Mouse (Mus musculus) lung, postnatal 0 days (tissue): ENCODE results near the gene Slc15a1. TPM values are rescaled to one million over a fixed set of nuclear protein-coding genes. Genes with fewer than 3 reads are reported as not detected.

Experiments
- ATAC-seq: fragments of 200-750 bp; cut with Nextera tagmentation; 2 replicates; pipeline ENCODE4 v1.8.0; 2017; ENCODE audit warnings: moderate library complexity
- DNase-seq: peaks from one replicate; pipeline ENCODE4 v3.0.0-alpha.2; 2016; ENCODE audit warnings: low spot score
- H3K27ac ChIP-seq: fragments of 300-500 bp; sonication (generic); 2 replicates; pipeline ENCODE4 v1.5.1; 2014; ENCODE audit warnings: antibody characterized with exemption, mild to moderate bottlenecking, low read length, mixed read lengths
- H3K27me3 ChIP-seq: fragments of 300-500 bp; sonication (generic); replicated peaks from 2 replicates; pipeline ENCODE4 v1.6.1; 2014; ENCODE audit warnings: low read length, mixed read lengths; ENCODE audit not compliant: insufficient read depth
- H3K36me3 ChIP-seq: fragments of 300-500 bp; sonication (generic); 2 replicates; pipeline ENCODE4 v1.6.1; 2014; ENCODE audit warnings: low read length, mixed read lengths; ENCODE audit not compliant: insufficient read depth
- H3K4me1 ChIP-seq: fragments of 300-500 bp; sonication (generic); 2 replicates; pipeline ENCODE4 v1.6.1; 2014; ENCODE audit warnings: antibody characterized with exemption, low read depth, low read length, mixed read lengths; ENCODE audit not compliant: insufficient read depth
- H3K4me2 ChIP-seq: fragments of 300-500 bp; sonication (generic); replicated peaks from 2 replicates; pipeline ENCODE4 v1.6.1; 2014; ENCODE audit warnings: low read depth, mild to moderate bottlenecking, low read length, moderate library complexity, mixed read lengths
- H3K4me3 ChIP-seq: fragments of 300-500 bp; sonication (generic); 2 replicates; pipeline ENCODE4 v1.5.1; 2014; ENCODE audit warnings: low read depth, low read length
- H3K9ac ChIP-seq: fragments of 300-500 bp; sonication (generic); replicated peaks from 2 replicates; pipeline ENCODE4 v1.6.1; 2014; ENCODE audit warnings: low read depth, mild to moderate bottlenecking
- H3K9me3 ChIP-seq: fragments of 300-500 bp; sonication (generic); 2 replicates; pipeline ENCODE4 v1.6.1; 2016; ENCODE audit warnings: low read length, mixed read lengths
- CTCF ChIP-seq: IDR thresholded peaks from 2 replicates; pipeline ENCODE4 v1.5.1; 2016; ENCODE audit warnings: antibody characterized with exemption, mild to moderate bottlenecking
- EP300 ChIP-seq: IDR thresholded peaks from 2 replicates; pipeline ENCODE4 v1.6.1; 2016; ENCODE audit warnings: antibody characterized with exemption, mild to moderate bottlenecking, control low read depth
- WGBS: fragments of 180-500 bp; shearing (Covaris S2); extraction: QIAGEN DNeasy Blood & Tissue Kit; methylation state at CpG from one replicate; pipeline ENCODE4 v1.1.7; 2014; 5-methylcytosine and 5-hydroxymethylcytosine counted together
- polyA plus RNA-seq: library from polyadenylated mRNA; unstranded; fragments of >200 nt; fragmentation: Nextera tagmentation; extraction: Ambion mirVana; gene quantifications from 2 replicates; pipeline ENCODE4 v1.2.1, GENCODE M21; 2015

The Slc15a1 gene
- polyA plus RNA-seq, 1 experiment from 2014 or later, result 0.98 TPM

GRCm38 (mm10) chr14:121545551-121546331, 40.7 kb upstream of the Slc15a1 start:
- no peak overlapping the region for H3K9ac ChIP-seq
- WGBS, result 91% methylated on average over 14 of the region's 14 CpGs
- TF ChIP-seq CTCF, result no peak
- TF ChIP-seq EP300, result no peak
- no peak overlapping the region for H3K4me2 ChIP-seq
- H3K4me1 ChIP-seq, result no peaks in the 10 kb centered on the region
- H3K4me3 ChIP-seq, result no peak overlapping the region
- peaks cover 8% of the 10 kb centered on the region for H3K36me3 ChIP-seq
- ATAC-seq (no peak), DNase-seq (no peak)
- H3K9me3 ChIP-seq, result no peaks in the 10 kb centered on the region
- no peak overlapping the region for H3K27ac ChIP-seq
- no peaks in the 10 kb centered on the region for H3K27me3 ChIP-seq

GRCm38 (mm10) chr14:121541262-121541661, 36.2 kb upstream of the Slc15a1 start:
- no peak overlapping the region for H3K27ac ChIP-seq
- no peak overlapping the region for H3K9ac ChIP-seq
- 52% methylated on average over 7 of the region's 7 CpGs for WGBS

GRCm38 (mm10) chr14:121534501-121534900, 29.4 kb upstream of the Slc15a1 start:
- Histone ChIP-seq H3K27ac (no peak overlapping the region), H3K9ac (no peak overlapping the region), H3K36me3 (no peaks in the 10 kb centered on the region), H3K27me3 (no peaks in the 10 kb centered on the region), H3K9me3 (no peaks in the 10 kb centered on the region), H3K4me3 (no peak overlapping the region), H3K4me1 (no peaks in the 10 kb centered on the region), H3K4me2 (no peak overlapping the region)
- ATAC-seq (no peak), DNase-seq (no peak)
- TF ChIP-seq CTCF, result no peak
- TF ChIP-seq EP300, result no peak
- WGBS, result 71% methylated on average over 3 of the region's 3 CpGs

More at GRCm38 (mm10) chr14:121541262-121541661, 36.2 kb upstream of the Slc15a1 start:
- no peaks in the 10 kb centered on the region for H3K27me3 ChIP-seq
- peaks cover 8% of the 10 kb centered on the region for H3K36me3 ChIP-seq
- H3K9me3 ChIP-seq, result no peaks in the 10 kb centered on the region
- TF ChIP-seq EP300 (no peak), CTCF (no peak)
- DNase-seq, result no peak
- no peak for ATAC-seq
- H3K4me2 ChIP-seq, result no peak overlapping the region
- H3K4me1 ChIP-seq, result no peaks in the 10 kb centered on the region
- no peak overlapping the region for H3K4me3 ChIP-seq

- 75% methylated on average over 9 of the region's 9 CpGs for WGBS
- Histone ChIP-seq H3K27me3 (no peaks in the 10 kb centered on the region), H3K9me3 (no peaks in the 10 kb centered on the region), H3K4me1 (no peaks in the 10 kb centered on the region), H3K4me2 (no peak overlapping the region), H3K27ac (no peak overlapping the region), H3K9ac (no peak overlapping the region), H3K4me3 (no peak overlapping the region), H3K36me3 (no peaks in the 10 kb centered on the region)
- TF ChIP-seq CTCF (no peak), EP300 (no peak)
- ATAC-seq (no peak), DNase-seq (no peak)
These were observed 25.8 kb upstream of the Slc15a1 start for GRCm38 (mm10) chr14:121530853-121531252.

GRCm38 (mm10) chr14:121527883-121528282, 22.8 kb upstream of the Slc15a1 start:
- no peaks in the 10 kb centered on the region for H3K9me3 ChIP-seq
- no peak overlapping the region for H3K9ac ChIP-seq
- H3K4me1 ChIP-seq, result no peaks in the 10 kb centered on the region
- no peak overlapping the region for H3K4me2 ChIP-seq
- H3K36me3 ChIP-seq, result no peaks in the 10 kb centered on the region
- DNase-seq (no peak), ATAC-seq (no peak)
- no peak for TF ChIP-seq EP300
- no peak for TF ChIP-seq CTCF
- whole genome bisulfite sequencing, result 74% methylated on average over 3 of the region's 3 CpGs
- no peak overlapping the region for H3K4me3 ChIP-seq
- H3K27ac ChIP-seq, result no peak overlapping the region
- H3K27me3 ChIP-seq, result no peaks in the 10 kb centered on the region

- no peak overlapping the region for H3K4me3 ChIP-seq
- no peaks in the 10 kb centered on the region for H3K4me1 ChIP-seq
- no peak for TF ChIP-seq CTCF
- TF ChIP-seq EP300, result no peak
- H3K36me3 ChIP-seq, result no peaks in the 10 kb centered on the region
- H3K4me2 ChIP-seq, result no peak overlapping the region
- no peaks in the 10 kb centered on the region for H3K9me3 ChIP-seq
- no peak overlapping the region for H3K27ac ChIP-seq
- DNase-seq (no peak), ATAC-seq (no peak)
- H3K27me3 ChIP-seq, result no peaks in the 10 kb centered on the region
- 52% methylated on average over 1 of the region's 1 CpGs for WGBS
- H3K9ac ChIP-seq, result no peak overlapping the region
These were observed 22.1 kb upstream of the Slc15a1 start for GRCm38 (mm10) chr14:121527201-121527600.
